In the genomic region with DNA sequence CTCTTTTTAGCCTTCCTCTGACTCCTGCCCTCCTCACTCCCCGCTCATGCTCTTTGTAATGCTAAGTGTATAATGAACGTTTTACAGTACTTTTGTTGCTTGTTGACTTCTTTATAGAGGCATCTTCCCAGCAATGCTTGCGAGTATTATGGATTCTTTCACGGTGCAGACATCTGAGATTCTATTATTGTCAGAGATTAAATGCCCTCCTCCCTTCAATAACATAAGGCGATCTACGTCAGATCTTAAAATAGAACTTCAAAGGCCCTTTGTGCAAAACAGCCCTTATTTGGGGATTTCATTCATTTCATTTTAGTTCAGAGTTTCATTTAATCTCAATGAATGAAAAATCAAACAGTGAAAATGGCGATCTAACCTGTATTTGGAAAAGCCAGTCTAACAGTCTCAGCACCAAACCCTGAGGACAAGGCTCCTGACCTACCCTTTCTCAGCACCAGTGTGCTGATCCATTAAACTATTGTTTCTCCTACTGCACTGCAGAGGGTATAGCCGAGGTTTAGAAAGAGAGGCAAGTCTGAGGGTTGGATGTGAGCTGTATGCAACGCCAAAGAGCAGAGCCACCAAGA, we compare ENCODE assay signal across 7 mouse cellular contexts.
DNase-seq lines count a peak whose midpoint lies in the region; ATAC-seq lines count a peak whose summit lies in the region.

No protein-coding gene starts in this region.

- H3K9me3 ChIP-seq in embryonic facial prominence, embryonic 11.5 days (replicated peaks; ENCODE audit: control insufficient read depth, low read length) = no peaks in the 10 kb centered on the region
- H3K9me3 ChIP-seq in hindbrain, embryonic 15.5 days = no peaks in the 10 kb centered on the region
- H3K9me3 ChIP-seq in midbrain, embryonic 12.5 days = no peaks in the 10 kb centered on the region

- H3K27ac ChIP-seq in embryonic facial prominence, embryonic 11.5 days (replicated peaks; ENCODE audit: low read depth, low read length) = peak overlapping the region; percentile 90
- peak overlapping the region; percentile 99 for H3K27ac ChIP-seq in hindbrain, embryonic 15.5 days (replicated peaks)
- H3K27ac ChIP-seq in midbrain, embryonic 12.5 days (replicated peaks) = peak overlapping the region; percentile 96

- H3K36me3 ChIP-seq in embryonic facial prominence, embryonic 11.5 days (replicated peaks; ENCODE audit: control insufficient read depth, insufficient read depth, low read depth, low read length) = no peaks in the 10 kb centered on the region
- H3K36me3 ChIP-seq in hindbrain, embryonic 15.5 days = no peaks in the 10 kb centered on the region
- no peaks in the 10 kb centered on the region for H3K36me3 ChIP-seq in midbrain, embryonic 12.5 days

- H3K27me3 ChIP-seq in embryonic facial prominence, embryonic 11.5 days (ENCODE audit: control insufficient read depth, insufficient read depth, low read length) = no peaks in the 10 kb centered on the region
- no peaks in the 10 kb centered on the region for H3K27me3 ChIP-seq in hindbrain, embryonic 15.5 days
- no peaks in the 10 kb centered on the region for H3K27me3 ChIP-seq in midbrain, embryonic 12.5 days

- peak overlapping the region; percentile 40 for H3K4me2 ChIP-seq in embryonic facial prominence, embryonic 11.5 days (ENCODE audit: low read depth, low read length)
- peak overlapping the region; percentile 71 for H3K4me2 ChIP-seq in hindbrain, embryonic 15.5 days
- peak overlapping the region; percentile 57 for H3K4me2 ChIP-seq in midbrain, embryonic 12.5 days (replicated peaks)

- H3K4me3 ChIP-seq in embryonic facial prominence, embryonic 11.5 days (ENCODE audit: low read depth, low read length) = peak overlapping the region; percentile 47
- H3K4me3 ChIP-seq in hindbrain, embryonic 15.5 days = peak overlapping the region; percentile 53
- peak overlapping the region; percentile 50 for H3K4me3 ChIP-seq in midbrain, embryonic 12.5 days

- peak; percentile 24 to 75 for DNase-seq in left cerebral cortex, postnatal 25 days (ENCODE audit: low spot score in 2 of 2)
- DNase-seq in left cerebral cortex, adult 8-10 months (ENCODE audit: low spot score in 2 of 2) = no peak
- DNase-seq in embryonic facial prominence, embryonic 11.5 days (ENCODE audit: low spot score) = no peak
- no peak for DNase-seq in ovary, postnatal 14 days (ENCODE audit: low spot score)
- DNase-seq in adrenal gland, postnatal 36 days = no peak

- intact Hi-C loops in left cerebral cortex, postnatal 25 days (cut with DNase I) = loop anchor here (10.0 kb wide), 2 partner anchors 446 to 804 kb away; no protein-coding TSS in a partner anchor

- 2% methylated on average over 9 of the region's 9 CpGs for WGBS in embryonic facial prominence, embryonic 11.5 days
- WGBS in hindbrain, embryonic 15.5 days = under 1% methylated on average over 9 of the region's 9 CpGs
- WGBS in midbrain, embryonic 12.5 days = under 1% methylated on average over 9 of the region's 9 CpGs

- no peaks in the 10 kb centered on the region for H3K4me1 ChIP-seq in embryonic facial prominence, embryonic 11.5 days (ENCODE audit: control insufficient read depth, insufficient read depth, low read length)
- peaks cover 18% of the 10 kb centered on the region for H3K4me1 ChIP-seq in hindbrain, embryonic 15.5 days (replicated peaks)
- peaks cover 7% of the 10 kb centered on the region for H3K4me1 ChIP-seq in midbrain, embryonic 12.5 days

- ATAC-seq in embryonic facial prominence, embryonic 11.5 days (replicated peaks; ENCODE audit: insufficient number of reproducible peaks, low FRiP score, low TSS enrichment, low read depth) = peak; percentile 15; the same call in 1 of the 2 replicates
- peak; percentile 40 for ATAC-seq in hindbrain, embryonic 15.5 days (ENCODE audit: low FRiP score, low read depth)
- peak; percentile 46 for ATAC-seq in midbrain, embryonic 12.5 days (ENCODE audit: low FRiP score, low read depth)

- peak overlapping the region; percentile 68 for H3K9ac ChIP-seq in embryonic facial prominence, embryonic 11.5 days (replicated peaks; ENCODE audit: low read length)
- peak overlapping the region; percentile 59 for H3K9ac ChIP-seq in hindbrain, embryonic 15.5 days
- peak overlapping the region; percentile 59 for H3K9ac ChIP-seq in midbrain, embryonic 12.5 days (replicated peaks)

Comparison
In these comparisons a context has a peak if more than half of its experiments do, and no peak if none do; other contexts are left out.
1. DNase-seq: peak in left cerebral cortex, postnatal 25 days (2 of 2); none in left cerebral cortex, adult 8-10 months (0 of 2), embryonic facial prominence, embryonic 11.5 days (single experiment), ovary, postnatal 14 days (single experiment) and adrenal gland, postnatal 36 days (0 of 2).
2. Peak in every context shown above with its lines, with median percentiles within 50 percentile points of each other: ATAC-seq, H3K27ac ChIP-seq, H3K4me2 ChIP-seq, H3K4me3 ChIP-seq and H3K9ac ChIP-seq.